Mouse (Mus musculus) kidney, postnatal 0 days (tissue): Measurements from ENCODE around the gene Ctcf. TPM values are rescaled to one million over a fixed set of nuclear protein-coding genes. Genes with fewer than 3 reads are reported as not detected.

Experiments
- ATAC-seq: fragments of 200-750 bp; cut with Nextera tagmentation; replicated peaks from 2 replicates; pipeline ENCODE4 v1.8.0; 2017; ENCODE audit warnings: low read depth, moderate number of reproducible peaks, moderate TSS enrichment, moderate library complexity; ENCODE audit not compliant: low FRiP score
- DNase-seq: peaks from one replicate; pipeline ENCODE4 v3.0.0-alpha.2; 2016; ENCODE audit warnings: low spot score
- H3K27ac ChIP-seq: fragments of 300-500 bp; sonication (generic); 2 replicates; pipeline ENCODE4 v1.5.1; 2014; ENCODE audit warnings: mild to moderate bottlenecking
- H3K27me3 ChIP-seq: fragments of 300-500 bp; sonication (generic); 2 replicates; pipeline ENCODE4 v1.6.1; 2014; ENCODE audit warnings: low read length, mixed read lengths; ENCODE audit not compliant: insufficient read depth
- H3K36me3 ChIP-seq: fragments of 300-500 bp; sonication (generic); 2 replicates; pipeline ENCODE4 v1.6.1; 2014; ENCODE audit warnings: low read length, mixed read lengths; ENCODE audit not compliant: insufficient read depth
- H3K4me1 ChIP-seq: fragments of 300-500 bp; sonication (generic); replicated peaks from 2 replicates; pipeline ENCODE4 v1.6.1; 2014; ENCODE audit warnings: antibody characterized with exemption, low read length, mixed read lengths; ENCODE audit not compliant: insufficient read depth
- H3K4me2 ChIP-seq: fragments of 300-500 bp; sonication (generic); 2 replicates; pipeline ENCODE4 v1.6.1; 2014; ENCODE audit warnings: mild to moderate bottlenecking, low read length, moderate library complexity, mixed read lengths
- H3K4me3 ChIP-seq: fragments of 300-500 bp; sonication (generic); replicated peaks from 2 replicates; pipeline ENCODE4 v1.5.1; 2014; ENCODE audit warnings: low read depth, low read length
- H3K9ac ChIP-seq: fragments of 300-500 bp; sonication (generic); 2 replicates; pipeline ENCODE4 v1.6.1; 2014; ENCODE audit warnings: low read depth, low read length
- H3K9me3 ChIP-seq: fragments of 300-500 bp; sonication (generic); replicated peaks from 2 replicates; pipeline ENCODE4 v1.6.1; 2016; ENCODE audit warnings: low read length, inconsistent platforms, mixed read lengths
- CTCF ChIP-seq: IDR thresholded peaks from 2 replicates; pipeline ENCODE4 v1.5.1; 2016; ENCODE audit warnings: antibody characterized with exemption, low read depth, mild to moderate bottlenecking, moderate library complexity
- WGBS: fragments of 180-500 bp; shearing (Covaris S2); extraction: QIAGEN DNeasy Blood & Tissue Kit; methylation state at CpG from one replicate; pipeline ENCODE4 v1.1.7; 2014; 5-methylcytosine and 5-hydroxymethylcytosine counted together
- polyA plus RNA-seq: library from polyadenylated mRNA; unstranded; fragments of >200 nt; fragmentation: Nextera tagmentation; extraction: Ambion mirVana; gene quantifications from 2 replicates; pipeline ENCODE4 v1.2.1, GENCODE M21; 2015

The Ctcf gene
- polyA plus RNA-seq, 1 experiment from 2014 or later: 89.4 TPM

GRCm38 (mm10) chr8:105688242-105688752, 51.9 kb downstream of the Ctcf start:
- Histone ChIP-seq H3K36me3 (0 out of 2 replicates have a peak, but pooled peaks cover 6% of the 10 kb centered on the region), H3K27ac (no peak overlapping the region), H3K27me3 (no peaks in the 10 kb centered on the region), H3K4me2 (no peak overlapping the region), H3K9ac (no peak overlapping the region), H3K4me1 (no peaks in the 10 kb centered on the region), H3K9me3 (no peaks in the 10 kb centered on the region), H3K4me3 (no peak overlapping the region)
- WGBS: 75% methylated on average over 14 of the region's 14 CpGs
- TF ChIP-seq CTCF: no peak
- ATAC-seq (no peak), DNase-seq (no peak)

GRCm38 (mm10) chr8:105689256-105689982, 53.1 kb downstream of the Ctcf start:
- DNase-seq (no peak), ATAC-seq (no peak)
- H3K4me1 ChIP-seq: peaks cover 8% of the 10 kb centered on the region
- H3K9me3 ChIP-seq: no peaks in the 10 kb centered on the region
- no peak overlapping the region for H3K9ac ChIP-seq
- H3K4me3 ChIP-seq: no peak overlapping the region
- TF ChIP-seq CTCF: no peak
- no peaks in the 10 kb centered on the region for H3K27me3 ChIP-seq
- 67% methylated on average over 35 of the region's 35 CpGs for WGBS
- H3K4me2 ChIP-seq: no peak overlapping the region
- H3K27ac ChIP-seq: no peak overlapping the region
- no peaks in the 10 kb centered on the region for H3K36me3 ChIP-seq

GRCm38 (mm10) chr8:105689983-105690360, 53.6 kb downstream of the Ctcf start:
- DNase-seq (no peak), ATAC-seq (no peak)
- 92% methylated on average over 9 of the region's 9 CpGs for WGBS
- H3K36me3 ChIP-seq: no peaks in the 10 kb centered on the region
- H3K27ac ChIP-seq: no peak overlapping the region
- no peaks in the 10 kb centered on the region for H3K9me3 ChIP-seq
- H3K9ac ChIP-seq: no peak overlapping the region
- H3K4me3 ChIP-seq: no peak overlapping the region
- H3K27me3 ChIP-seq: no peaks in the 10 kb centered on the region
- H3K4me1 ChIP-seq: peaks cover 10% of the 10 kb centered on the region
- no peak overlapping the region for H3K4me2 ChIP-seq
- no peak for TF ChIP-seq CTCF

GRCm38 (mm10) chr8:105690978-105691377, 54.6 kb downstream of the Ctcf start:
- Histone ChIP-seq H3K27me3 (no peaks in the 10 kb centered on the region), H3K9me3 (no peaks in the 10 kb centered on the region), H3K27ac (no peak overlapping the region), H3K9ac (no peak overlapping the region), H3K36me3 (no peaks in the 10 kb centered on the region), H3K4me2 (no peak overlapping the region), H3K4me1 (peaks cover 10% of the 10 kb centered on the region), H3K4me3 (no peak overlapping the region)
- TF ChIP-seq CTCF: no peak
- DNase-seq: no peak
- WGBS: 82% methylated on average over 14 of the region's 14 CpGs
- ATAC-seq: no peak

GRCm38 (mm10) chr8:105692449-105693182, 56.2 kb downstream of the Ctcf start:
- Histone ChIP-seq H3K4me3 (no peak overlapping the region), H3K9me3 (no peaks in the 10 kb centered on the region), H3K27ac (no peak overlapping the region), H3K9ac (no peak overlapping the region), H3K4me1 (peaks cover 10% of the 10 kb centered on the region), H3K36me3 (no peaks in the 10 kb centered on the region), H3K4me2 (no peak overlapping the region), H3K27me3 (no peaks in the 10 kb centered on the region)
- ATAC-seq (no peak), DNase-seq (no peak)
- no peak for TF ChIP-seq CTCF
- WGBS: 95% methylated on average over 11 of the region's 11 CpGs

- peak overlapping the region; percentile 95 for H3K4me2 ChIP-seq
- H3K9me3 ChIP-seq: no peaks in the 10 kb centered on the region
- peaks cover 10% of the 10 kb centered on the region for H3K4me1 ChIP-seq
- H3K27me3 ChIP-seq: no peaks in the 10 kb centered on the region
- TF ChIP-seq CTCF: no peak
- no peaks in the 10 kb centered on the region for H3K36me3 ChIP-seq
- no peak overlapping the region for H3K27ac ChIP-seq
- H3K9ac ChIP-seq: 0 out of 2 replicates have a peak overlapping the region, but pooled peaks have one; percentile 31
- DNase-seq (peak; percentile 45), ATAC-seq (peak; percentile 64)
- 2% methylated on average over 28 of the region's 30 CpGs for WGBS
- H3K4me3 ChIP-seq: peak overlapping the region; percentile 44
These were observed 57.3 kb downstream of the Ctcf start for GRCm38 (mm10) chr8:105693648-105694047.
